Mouse (Mus musculus) myocyte (in vitro differentiated cells): ENCODE measurements around the gene Ryr1.

ENCODE experiments used
- MAX ChIP-seq: IDR thresholded peaks from one replicate; pipeline ENCODE4 v1.6.1; 2011; ENCODE audit warnings: low read depth, mild to moderate bottlenecking, control low read depth
- TCF12 ChIP-seq: IDR thresholded peaks from one replicate; pipeline ENCODE4 v1.6.1; 2011; ENCODE audit warnings: mild to moderate bottlenecking, control low read depth; ENCODE audit not compliant: poor library complexity, insufficient read depth, severe bottlenecking

GRCm38 (mm10) chr7:29008714-29009113, 116.3 kb downstream of the Ryr1 start:
- TF ChIP-seq MAX (no peak), TCF12 (no peak)
